Mouse (Mus musculus): ENCODE measurements around the gene Tesc. TPM values are rescaled to one million over a fixed set of nuclear protein-coding genes. Genes with fewer than 3 reads are reported as not detected.

The Tesc gene
- polyA plus RNA-seq, 2 experiments, result 0.58 to 1.2 TPM

- no peak for ATAC-seq (ENCODE audit: insufficient read depth)
- Histone ChIP-seq H3K4me2 (ENCODE audit: low read depth) (no peak overlapping the region), H3K36me3 (replicated peaks; ENCODE audit: control insufficient read depth, insufficient read depth, low read depth) (no peaks in the 10 kb centered on the region), H3K27me3 (ENCODE audit: control insufficient read depth, insufficient read depth, low read length) (no peaks in the 10 kb centered on the region; the same call in 1 of the 2 replicates), H3K9me3 (ENCODE audit: control insufficient read depth, low read length) (no peaks in the 10 kb centered on the region), H3K9ac (replicated peaks) (no peak overlapping the region), H3K27ac (no peak overlapping the region), H3K4me1 (replicated peaks; ENCODE audit: control insufficient read depth in 2 of 2, insufficient read depth in 2 of 2, low read length in 1 of 2) (no peaks in the 10 kb centered on the region; a peak in 1 of 4 replicates), H3K4me3 (ENCODE audit: insufficient read depth in 1 of 2, low read depth in 2 of 2, low read length in 2 of 2) (no peak overlapping the region)
- TF ChIP-seq EP300 (IDR thresholded peaks at IDR 0.05; ENCODE audit: low read depth) (no peak), CTCF (IDR thresholded peaks at IDR 0.05; ENCODE audit: low read depth) (no peak)
- DNase-seq (ENCODE audit: low read depth in 3 of 3, low spot score in 3 of 3), result no peak
- WGBS (ENCODE audit: insufficient replicate concordance), result 31% methylated on average over 3 of the region's 3 CpGs
Observed at GRCm38 (mm10) chr5:118035786-118036185, 8.2 kb downstream of the Tesc start.

GRCm38 (mm10) chr5:118036888-118037797 lies 9.6 kb downstream of the Tesc start:
- Histone ChIP-seq H3K27ac (no peak overlapping the region), H3K9ac (replicated peaks) (no peak overlapping the region), H3K4me1 (replicated peaks; ENCODE audit: control insufficient read depth in 2 of 2, insufficient read depth in 2 of 2, low read length in 1 of 2) (no peaks in the 10 kb centered on the region; a peak in 1 of 4 replicates), H3K9me3 (ENCODE audit: control insufficient read depth, low read length) (no peaks in the 10 kb centered on the region), H3K36me3 (replicated peaks; ENCODE audit: control insufficient read depth, insufficient read depth, low read depth) (no peaks in the 10 kb centered on the region), H3K4me3 (ENCODE audit: insufficient read depth in 1 of 2, low read depth in 2 of 2, low read length in 2 of 2) (no peak overlapping the region), H3K4me2 (ENCODE audit: low read depth) (no peak overlapping the region), H3K27me3 (ENCODE audit: control insufficient read depth, insufficient read depth, low read length) (no peaks in the 10 kb centered on the region)
- ATAC-seq (ENCODE audit: insufficient read depth) (no peak), DNase-seq (ENCODE audit: low read depth in 3 of 3, low spot score in 3 of 3) (no peak)
- WGBS (ENCODE audit: insufficient replicate concordance), result 35% methylated on average over 25 of the region's 25 CpGs
- TF ChIP-seq EP300 (IDR thresholded peaks at IDR 0.05; ENCODE audit: low read depth) (no peak), CTCF (IDR thresholded peaks at IDR 0.05; ENCODE audit: low read depth) (no peak)

GRCm38 (mm10) chr5:118037798-118038484 lies 10.4 kb downstream of the Tesc start:
- DNase-seq (ENCODE audit: low read depth in 3 of 3, low spot score in 3 of 3) (no peak), ATAC-seq (ENCODE audit: insufficient read depth) (no peak)
- Histone ChIP-seq H3K27me3 (ENCODE audit: control insufficient read depth, insufficient read depth, low read length) (no peaks in the 10 kb centered on the region), H3K4me2 (ENCODE audit: low read depth) (no peak overlapping the region), H3K36me3 (replicated peaks; ENCODE audit: control insufficient read depth, insufficient read depth, low read depth) (no peaks in the 10 kb centered on the region), H3K4me3 (ENCODE audit: insufficient read depth in 1 of 2, low read depth in 2 of 2, low read length in 2 of 2) (no peak overlapping the region), H3K9ac (replicated peaks) (no peak overlapping the region), H3K27ac (no peak overlapping the region), H3K4me1 (replicated peaks; ENCODE audit: control insufficient read depth in 2 of 2, insufficient read depth in 2 of 2, low read length in 1 of 2) (no peaks in the 10 kb centered on the region; a peak in 1 of 4 replicates), H3K9me3 (ENCODE audit: control insufficient read depth, low read length) (no peaks in the 10 kb centered on the region)
- no peak for TF ChIP-seq EP300 (IDR thresholded peaks at IDR 0.05; ENCODE audit: low read depth)
- WGBS (ENCODE audit: insufficient replicate concordance), result 17% methylated on average over 10 of the region's 10 CpGs

- no peak for ATAC-seq (ENCODE audit: insufficient read depth)
- WGBS (ENCODE audit: insufficient replicate concordance), result 51% methylated on average over 12 of the region's 12 CpGs
- Histone ChIP-seq H3K4me1 (replicated peaks; ENCODE audit: control insufficient read depth in 2 of 2, insufficient read depth in 2 of 2, low read length in 1 of 2) (no peaks in the 10 kb centered on the region; a peak in 1 of 4 replicates), H3K9me3 (ENCODE audit: control insufficient read depth, low read length) (no peaks in the 10 kb centered on the region), H3K4me3 (ENCODE audit: insufficient read depth in 1 of 2, low read depth in 2 of 2, low read length in 2 of 2) (no peak overlapping the region), H3K27ac (no peak overlapping the region), H3K27me3 (ENCODE audit: control insufficient read depth, insufficient read depth, low read length) (no peaks in the 10 kb centered on the region), H3K9ac (replicated peaks) (no peak overlapping the region), H3K36me3 (replicated peaks; ENCODE audit: control insufficient read depth, insufficient read depth, low read depth) (no peaks in the 10 kb centered on the region), H3K4me2 (ENCODE audit: low read depth) (no peak overlapping the region)
- no peak for TF ChIP-seq CTCF (IDR thresholded peaks at IDR 0.05; ENCODE audit: low read depth)
- no peak for TF ChIP-seq EP300 (IDR thresholded peaks at IDR 0.05; ENCODE audit: low read depth)
- DNase-seq (ENCODE audit: low read depth in 3 of 3, low spot score in 3 of 3), result no peak
Observed at GRCm38 (mm10) chr5:118039241-118039668, 11.7 kb downstream of the Tesc start.

- no peaks in the 10 kb centered on the region for H3K36me3 ChIP-seq (replicated peaks; ENCODE audit: control insufficient read depth, insufficient read depth, low read depth)
- DNase-seq (ENCODE audit: low read depth in 3 of 3, low spot score in 3 of 3), result no peak
- H3K4me3 ChIP-seq (ENCODE audit: insufficient read depth in 1 of 2, low read depth in 2 of 2, low read length in 2 of 2), result no peak overlapping the region
- 73% methylated on average over 6 of the region's 6 CpGs for WGBS (ENCODE audit: insufficient replicate concordance)
- no peak overlapping the region for H3K27ac ChIP-seq
- no peak for ATAC-seq (ENCODE audit: insufficient read depth)
- H3K9ac ChIP-seq (replicated peaks), result no peak overlapping the region
- H3K27me3 ChIP-seq (ENCODE audit: control insufficient read depth, insufficient read depth, low read length), result no peaks in the 10 kb centered on the region
- peaks cover 0 to 2% of the 10 kb centered on the region in 2 experiments; a peak in 1 of 4 replicates for H3K4me1 ChIP-seq (replicated peaks; ENCODE audit: control insufficient read depth in 2 of 2, insufficient read depth in 2 of 2, low read length in 1 of 2)
- H3K4me2 ChIP-seq (ENCODE audit: low read depth), result no peak overlapping the region
- TF ChIP-seq CTCF (IDR thresholded peaks at IDR 0.05; ENCODE audit: low read depth), result no peak
- TF ChIP-seq EP300 (IDR thresholded peaks at IDR 0.05; ENCODE audit: low read depth), result no peak
- H3K9me3 ChIP-seq (ENCODE audit: control insufficient read depth, low read length), result no peaks in the 10 kb centered on the region
Observed at GRCm38 (mm10) chr5:118042599-118042998, 15.1 kb downstream of the Tesc start.

Measured in liver, embryonic 14.5 days (tissue).